8 mouse cellular contexts compared by ENCODE assay signal in genomic region chr5:33657251-33657786, GRCm38 (mm10). TPM values are rescaled to one million over a fixed set of nuclear protein-coding genes. Genes with fewer than 3 reads are reported as not detected.
DNase-seq lines count a peak whose midpoint lies in the region; ATAC-seq and TF ChIP-seq lines count a peak whose summit lies in the region.

No protein-coding gene starts in this region.

- DNase-seq in cerebellum, adult 18-20 months, result no peak
- no peak for DNase-seq in thymus, adult 2 months
- DNase-seq in thymus, postnatal 4 days, result no peak
- no peak for DNase-seq in intestine, embryonic 14.5 days (ENCODE audit: low spot score)
- no peak for DNase-seq in midbrain, embryonic 14.5 days
- no peak for DNase-seq in layer of hippocampus, adult 18-20 months (ENCODE audit: low spot score in 2 of 2)
- no peak for DNase-seq in cerebellum, adult 9-10 months

- TF ChIP-seq POLR2A in thymus, adult 2 months (IDR thresholded peaks at IDR 0.05; ENCODE audit: control insufficient read depth, extremely low read depth, insufficient read depth, low read length, poor library complexity), result no peak

- peak; percentile 42 for ATAC-seq in cerebellum, adult (ENCODE audit: insufficient number of reproducible peaks, low FRiP score, low TSS enrichment)
- peak; percentile 30 for ATAC-seq in intestine, embryonic 14.5 days (replicated peaks; ENCODE audit: low FRiP score, low TSS enrichment, low read depth)
- peak; percentile 44 for ATAC-seq in midbrain, embryonic 14.5 days (ENCODE audit: low FRiP score, low TSS enrichment)

- H3K4me3 ChIP-seq in thymus, adult 2 months (ENCODE audit: control insufficient read depth, insufficient read depth, low read length), result peak overlapping the region; percentile 74
- peak overlapping the region; percentile 72 for H3K4me3 ChIP-seq in intestine, embryonic 14.5 days (ENCODE audit: low read depth, low read length)
- peak overlapping the region; percentile 71 for H3K4me3 ChIP-seq in midbrain, embryonic 14.5 days (replicated peaks; ENCODE audit: low read depth, low read length)

- H3K4me1 ChIP-seq in thymus, adult 2 months (replicated peaks; ENCODE audit: control insufficient read depth, insufficient read depth, low read length), result peaks cover 13% of the 10 kb centered on the region
- H3K4me1 ChIP-seq in intestine, embryonic 14.5 days (replicated peaks; ENCODE audit: control insufficient read depth, insufficient read depth, low read length), result peaks cover 28% of the 10 kb centered on the region
- H3K4me1 ChIP-seq in midbrain, embryonic 14.5 days (ENCODE audit: control insufficient read depth, insufficient read depth, low read length), result peaks cover 19% of the 10 kb centered on the region

- no peaks in the 10 kb centered on the region for H3K36me3 ChIP-seq in thymus, adult 2 months (ENCODE audit: control insufficient read depth, insufficient read depth, low read length)
- H3K36me3 ChIP-seq in intestine, embryonic 14.5 days (ENCODE audit: control insufficient read depth, insufficient read depth, low read length), result peaks cover 39% of the 10 kb centered on the region
- peaks cover 26% of the 10 kb centered on the region for H3K36me3 ChIP-seq in midbrain, embryonic 14.5 days (ENCODE audit: control insufficient read depth, insufficient read depth, low read length)

- no peaks in the 10 kb centered on the region for H3K27me3 ChIP-seq in thymus, adult 2 months (ENCODE audit: control insufficient read depth, insufficient read depth, low read length)
- H3K27me3 ChIP-seq in intestine, embryonic 14.5 days (replicated peaks; ENCODE audit: control insufficient read depth, insufficient read depth, low read length), result no peaks in the 10 kb centered on the region
- H3K27me3 ChIP-seq in midbrain, embryonic 14.5 days (ENCODE audit: control insufficient read depth, insufficient read depth, low read length), result no peaks in the 10 kb centered on the region

- under 1% methylated on average over 32 of the region's 32 CpGs for WGBS in thymus, adult 2 months
- under 1% methylated on average over 32 of the region's 32 CpGs for WGBS in intestine, embryonic 14.5 days
- WGBS in midbrain, embryonic 14.5 days, result under 1% methylated on average over 32 of the region's 32 CpGs

- H3K9ac ChIP-seq in intestine, embryonic 14.5 days (ENCODE audit: low read length), result peak overlapping the region; percentile 53
- peak overlapping the region; percentile 63 for H3K9ac ChIP-seq in midbrain, embryonic 14.5 days (replicated peaks; ENCODE audit: low read length)

- no peaks in the 10 kb centered on the region for H3K9me3 ChIP-seq in intestine, embryonic 14.5 days (ENCODE audit: control insufficient read depth, low read length)
- no peaks in the 10 kb centered on the region for H3K9me3 ChIP-seq in midbrain, embryonic 14.5 days (ENCODE audit: control insufficient read depth, low read length)

- TF ChIP-seq CTCF in thymus, adult 2 months (IDR thresholded peaks at IDR 0.05; ENCODE audit: borderline replicate concordance, control insufficient read depth, extremely low read depth, insufficient read depth, low read length, poor library complexity), result no peak

- peak overlapping the region; percentile 37 for H3K27ac ChIP-seq in thymus, adult 2 months (ENCODE audit: control insufficient read depth, insufficient read depth, low read length)
- peak overlapping the region; percentile 95 for H3K27ac ChIP-seq in intestine, embryonic 14.5 days (ENCODE audit: low read depth)
- peak overlapping the region; percentile 95 for H3K27ac ChIP-seq in midbrain, embryonic 14.5 days (replicated peaks; ENCODE audit: low read depth, low read length)

- peak overlapping the region; percentile 59 for H3K4me2 ChIP-seq in intestine, embryonic 14.5 days (ENCODE audit: low read length)
- peak overlapping the region; percentile 94 for H3K4me2 ChIP-seq in midbrain, embryonic 14.5 days (ENCODE audit: low read length)

RNA-seq across cellular contexts. Expression of gene Tacc3, which starts 0.6 kb away (rescaled TPM):
- polyA plus RNA-seq in thymus, adult 2 months (2012; rRNA removed), result 57.3 and 72.7 TPM in 2 replicates
- 174 and 191 TPM in 2 replicates for polyA plus RNA-seq in intestine, embryonic 14.5 days (2014; fragmentation: Nextera tagmentation; extraction: Ambion mirVana)
- polyA plus RNA-seq in midbrain, embryonic 14.5 days (2014; fragmentation: Nextera tagmentation; extraction: Ambion mirVana), result 25.5 and 45.9 TPM in 2 replicates
- total RNA-seq in layer of hippocampus, adult 18-20 months (2021), result 1 to 10 TPM; 3.2 to 3.3 TPM

RNA-seq across cellular contexts. Expression of gene Tmem129, which starts 0.9 kb away (rescaled TPM):
- polyA plus RNA-seq in thymus, adult 2 months (2012; rRNA removed), result 71.6 and 78.0 TPM in 2 replicates
- polyA plus RNA-seq in intestine, embryonic 14.5 days (2014; fragmentation: Nextera tagmentation; extraction: Ambion mirVana), result 39.3 and 42.4 TPM in 2 replicates
- 29.4 and 31.1 TPM in 2 replicates for polyA plus RNA-seq in midbrain, embryonic 14.5 days (2014; fragmentation: Nextera tagmentation; extraction: Ambion mirVana)
- 10 to 100 TPM; 22.6 to 23.4 TPM for total RNA-seq in layer of hippocampus, adult 18-20 months (2021)

RNA-seq across cellular contexts. Expression of gene Slbp, which starts 4.9 kb away (rescaled TPM):
- 87.4 and 132 TPM in 2 replicates for polyA plus RNA-seq in thymus, adult 2 months (2012; rRNA removed)
- polyA plus RNA-seq in intestine, embryonic 14.5 days (2014; fragmentation: Nextera tagmentation; extraction: Ambion mirVana), result 214 and 230 TPM in 2 replicates
- 112 and 134 TPM in 2 replicates for polyA plus RNA-seq in midbrain, embryonic 14.5 days (2014; fragmentation: Nextera tagmentation; extraction: Ambion mirVana)
- 10 to 100 TPM; 19.5 to 21.0 TPM for total RNA-seq in layer of hippocampus, adult 18-20 months (2021)

RNA-seq across cellular contexts. Expression of gene Gm9903, which starts 27.6 kb away (rescaled TPM):
- 0.56 and 0.82 TPM in 2 replicates for polyA plus RNA-seq in thymus, adult 2 months (2012; rRNA removed)
- polyA plus RNA-seq in intestine, embryonic 14.5 days (2014; fragmentation: Nextera tagmentation; extraction: Ambion mirVana), result 0.27 and 0.46 TPM in 2 replicates
- polyA plus RNA-seq in midbrain, embryonic 14.5 days (2014; fragmentation: Nextera tagmentation; extraction: Ambion mirVana), result 0.65 and 0.83 TPM in 2 replicates
- total RNA-seq in layer of hippocampus, adult 18-20 months (2021), result under 1 TPM; 0.56 to 0.77 TPM

RNA-seq across cellular contexts. Expression of gene Fam53a, which starts 27.9 kb away (rescaled TPM):
- 89.5 and 125 TPM in 2 replicates for polyA plus RNA-seq in thymus, adult 2 months (2012; rRNA removed)
- polyA plus RNA-seq in intestine, embryonic 14.5 days (2014; fragmentation: Nextera tagmentation; extraction: Ambion mirVana), result 67.4 and 69.8 TPM in 2 replicates
- polyA plus RNA-seq in midbrain, embryonic 14.5 days (2014; fragmentation: Nextera tagmentation; extraction: Ambion mirVana), result 31.4 and 35.4 TPM in 2 replicates
- total RNA-seq in layer of hippocampus, adult 18-20 months (2021), result 10 to 100 TPM; 24.7 to 27.3 TPM

Comparison
In these comparisons a context has a peak if more than half of its experiments do, and no peak if none do; other contexts are left out.
1. H3K27ac ChIP-seq: peak in every context shown above with its lines; median percentile 95 in intestine, embryonic 14.5 days; 95 in midbrain, embryonic 14.5 days; 37 in thymus, adult 2 months.